8 mouse cellular contexts compared by ENCODE assay signal in the genomic region with DNA sequence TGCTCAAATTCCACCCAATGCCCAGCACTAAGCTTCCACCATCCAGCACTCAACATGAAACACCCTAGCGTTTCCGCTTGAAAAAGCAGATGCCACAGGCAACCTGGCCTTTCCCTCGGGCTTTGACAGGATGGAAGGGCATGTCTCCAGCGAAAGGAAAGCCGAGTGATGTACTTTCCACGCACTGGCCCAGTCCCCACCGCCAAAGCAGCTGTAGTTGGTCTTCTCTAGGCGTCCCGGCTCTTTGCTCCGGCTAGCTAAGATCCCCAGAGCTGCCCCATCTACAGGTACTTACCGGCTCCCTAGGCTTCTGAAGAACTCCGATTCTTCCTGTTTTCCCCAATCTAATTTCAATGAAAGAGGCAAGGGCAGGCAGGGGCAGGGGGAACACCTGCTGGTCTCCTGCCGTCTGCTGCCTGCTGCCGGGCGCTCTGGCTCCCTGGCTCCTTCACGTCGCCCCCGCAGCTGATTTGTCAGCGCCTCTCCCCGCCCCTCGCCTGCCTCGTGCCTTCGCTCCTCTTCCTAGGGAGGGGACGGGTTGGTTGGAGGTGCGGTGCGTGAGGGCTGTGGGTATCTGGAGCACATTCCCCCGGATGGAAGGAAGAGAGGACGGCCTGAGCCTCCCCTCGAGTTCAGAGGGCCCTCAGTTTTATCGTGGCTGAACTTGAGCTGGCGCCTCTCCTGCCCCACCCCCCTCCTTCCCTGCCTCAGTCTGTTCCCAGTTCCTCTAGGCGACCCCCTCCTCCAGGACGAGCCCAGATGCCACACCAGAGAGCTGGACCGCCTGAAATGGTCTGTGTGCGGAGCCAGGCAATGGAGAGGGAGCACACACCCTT. TPM values are rescaled to one million over a fixed set of nuclear protein-coding genes. Genes with fewer than 3 reads are reported as not detected.
DNase-seq lines count a peak whose midpoint lies in the region; ATAC-seq and TF ChIP-seq lines count a peak whose summit lies in the region.

No protein-coding gene starts in this region.

- peaks cover 19% of the 10 kb centered on the region for H3K4me1 ChIP-seq in E14TG2a.4 (replicated peaks; ENCODE audit: low read depth, low read length)
- peaks cover 5% of the 10 kb centered on the region; the same call in 1 of the 2 replicates for H3K4me1 ChIP-seq in heart, postnatal 0 days (ENCODE audit: control insufficient read depth, insufficient read depth)
- peaks cover 28% of the 10 kb centered on the region for H3K4me1 ChIP-seq in liver, embryonic 15.5 days (replicated peaks)
- H3K4me1 ChIP-seq in neural tube, embryonic 15.5 days = peaks cover 22% of the 10 kb centered on the region

- peak; percentile 60 for DNase-seq in adrenal gland, postnatal 25 days
- DNase-seq in embryo, embryonic 9.5 days (ENCODE audit: extremely low spot score) = peak; percentile 74
- peak; percentile 30 for DNase-seq in heart, postnatal 0 days (ENCODE audit: low spot score)
- DNase-seq in layer of hippocampus, adult 11-12 months (ENCODE audit: low spot score) = peak; percentile 79

- H3K9ac ChIP-seq in heart, postnatal 0 days (replicated peaks; ENCODE audit: low read depth, low read length) = peak overlapping the region; percentile 13; the same call in 1 of the 2 replicates
- H3K9ac ChIP-seq in liver, embryonic 15.5 days = peak overlapping the region; percentile 89
- H3K9ac ChIP-seq in neural tube, embryonic 15.5 days (replicated peaks) = peak overlapping the region; percentile 54

- WGBS in heart, postnatal 0 days = 1% methylated on average over 35 of the region's 35 CpGs
- WGBS in liver, embryonic 15.5 days (ENCODE audit: insufficient replicate concordance) = under 1% methylated on average over 35 of the region's 35 CpGs
- WGBS in neural tube, embryonic 15.5 days = under 1% methylated on average over 35 of the region's 35 CpGs

- H3K27me3 ChIP-seq in E14TG2a.4 (ENCODE audit: insufficient read depth, low read length) = peaks cover 28% of the 10 kb centered on the region
- no peaks in the 10 kb centered on the region for H3K27me3 ChIP-seq in heart, postnatal 0 days (ENCODE audit: control insufficient read depth, insufficient read depth, low read length)
- H3K27me3 ChIP-seq in liver, embryonic 15.5 days = peaks cover 24% of the 10 kb centered on the region
- H3K27me3 ChIP-seq in neural tube, embryonic 15.5 days (replicated peaks) = no peaks in the 10 kb centered on the region

- ATAC-seq in heart, postnatal 0 days (ENCODE audit: insufficient read depth, low read depth) = peak; percentile 60
- ATAC-seq in liver, embryonic 15.5 days (ENCODE audit: insufficient read depth) = peak; percentile 85
- ATAC-seq in neural tube, embryonic 15.5 days (ENCODE audit: low FRiP score) = peak; percentile 92
- ATAC-seq in monocyte, adult 5-6 weeks (replicated peaks; ENCODE audit: insufficient number of reproducible peaks, low FRiP score, low TSS enrichment, poor library complexity, severe bottlenecking) = no peak

- TF ChIP-seq EP300 in heart, postnatal 0 days (IDR thresholded peaks at IDR 0.05; ENCODE audit: low read depth) = no peak

- TF ChIP-seq CTCF in E14TG2a.4 (conservative IDR thresholded peaks at IDR 0.05; ENCODE audit: low read length) = no peak
- TF ChIP-seq CTCF in heart, postnatal 0 days (IDR thresholded peaks at IDR 0.05; ENCODE audit: low read depth) = no peak

- H3K4me3 ChIP-seq in E14TG2a.4 (replicated peaks; ENCODE audit: low read length) = peak overlapping the region; percentile 73
- H3K4me3 ChIP-seq in heart, postnatal 0 days (ENCODE audit: low read depth, low read length) = peak overlapping the region; percentile 44
- peak overlapping the region; percentile 82 for H3K4me3 ChIP-seq in liver, embryonic 15.5 days (replicated peaks)
- peak overlapping the region; percentile 61 for H3K4me3 ChIP-seq in neural tube, embryonic 15.5 days (replicated peaks)

- no peaks in the 10 kb centered on the region for H3K9me3 ChIP-seq in E14TG2a.4 (ENCODE audit: low read length)
- H3K9me3 ChIP-seq in heart, postnatal 0 days (replicated peaks; ENCODE audit: control insufficient read depth, low read length) = no peaks in the 10 kb centered on the region
- no peaks in the 10 kb centered on the region for H3K9me3 ChIP-seq in liver, embryonic 15.5 days (replicated peaks)
- H3K9me3 ChIP-seq in neural tube, embryonic 15.5 days (replicated peaks) = no peaks in the 10 kb centered on the region

- H3K4me2 ChIP-seq in heart, postnatal 0 days (ENCODE audit: low read depth, low read length) = peak overlapping the region; percentile 85
- peak overlapping the region; percentile 93 for H3K4me2 ChIP-seq in liver, embryonic 15.5 days
- H3K4me2 ChIP-seq in neural tube, embryonic 15.5 days = peak overlapping the region; percentile 89

- H3K36me3 ChIP-seq in E14TG2a.4 (ENCODE audit: insufficient read depth, low read length) = no peaks in the 10 kb centered on the region
- H3K36me3 ChIP-seq in heart, postnatal 0 days (replicated peaks; ENCODE audit: control insufficient read depth, insufficient read depth, low read length) = no peaks in the 10 kb centered on the region
- H3K36me3 ChIP-seq in liver, embryonic 15.5 days (replicated peaks) = peaks cover 16% of the 10 kb centered on the region
- H3K36me3 ChIP-seq in neural tube, embryonic 15.5 days = no peaks in the 10 kb centered on the region

- H3K27ac ChIP-seq in heart, postnatal 0 days (ENCODE audit: low read depth) = no peak overlapping the region
- peak overlapping the region; percentile 96 for H3K27ac ChIP-seq in liver, embryonic 15.5 days (replicated peaks)
- H3K27ac ChIP-seq in neural tube, embryonic 15.5 days (replicated peaks) = peak overlapping the region; percentile 89

RNA-seq across cellular contexts. Expression of a gene that starts 1.0 kb away (rescaled TPM):
- 5.2 and 8.5 TPM in 2 replicates for total RNA-seq in adrenal gland, postnatal 25 days (2021)
- total RNA-seq in heart, postnatal 0 days (2014; rRNA removed; ENCODE audit: low replicate concordance) = 2.4 and 9.5 TPM in 2 replicates
- 10.6 and 15.7 TPM in 2 replicates for polyA plus RNA-seq in heart, postnatal 0 days (2015; fragmentation: Nextera tagmentation; extraction: Ambion mirVana)
- polyA plus RNA-seq in liver, embryonic 15.5 days (2015; fragmentation: Nextera tagmentation; extraction: Ambion mirVana) = 459 and 464 TPM in 2 replicates
- 306 and 345 TPM in 2 replicates for polyA plus RNA-seq in neural tube, embryonic 15.5 days (2015; fragmentation: Nextera tagmentation; extraction: Ambion mirVana)
- 27.6 to 183 TPM (median 161 TPM) in 3 replicates for total RNA-seq in monocyte, adult 5-6 weeks (2017)

Comparison
In these comparisons a context has a peak if more than half of its experiments do, and no peak if none do; other contexts are left out.
1. H3K9ac ChIP-seq: peak in every context shown above with its lines; median percentile 89 in liver, embryonic 15.5 days; 54 in neural tube, embryonic 15.5 days; 13 in heart, postnatal 0 days.